Mouse (Mus musculus) G1E (cell line): ENCODE data around the gene Mfsd5.

ENCODE experiments used
- CTCF ChIP-seq: IDR thresholded peaks from 2 replicates; pipeline ENCODE4 v1.5.1; 2012; ENCODE audit warnings: low read depth, low read length, inconsistent platforms, mixed read lengths
- GATA1 ChIP-seq: IDR thresholded peaks from 2 replicates; pipeline ENCODE4 v1.6.1; 2012; ENCODE audit warnings: borderline replicate concordance, low read length, inconsistent platforms, mixed read lengths
- POLR2AphosphoS5 ChIP-seq: IDR thresholded peaks from 2 replicates; pipeline ENCODE4 v1.6.1; 2012; ENCODE audit warnings: low read depth, low read length, inconsistent platforms; ENCODE audit not compliant: insufficient replicate concordance
- TAL1 ChIP-seq: conservative IDR thresholded peaks from 2 replicates; pipeline ENCODE4 v1.6.1; 2012; ENCODE audit warnings: low read depth, low read length, inconsistent platforms, mixed read lengths

DNA sequence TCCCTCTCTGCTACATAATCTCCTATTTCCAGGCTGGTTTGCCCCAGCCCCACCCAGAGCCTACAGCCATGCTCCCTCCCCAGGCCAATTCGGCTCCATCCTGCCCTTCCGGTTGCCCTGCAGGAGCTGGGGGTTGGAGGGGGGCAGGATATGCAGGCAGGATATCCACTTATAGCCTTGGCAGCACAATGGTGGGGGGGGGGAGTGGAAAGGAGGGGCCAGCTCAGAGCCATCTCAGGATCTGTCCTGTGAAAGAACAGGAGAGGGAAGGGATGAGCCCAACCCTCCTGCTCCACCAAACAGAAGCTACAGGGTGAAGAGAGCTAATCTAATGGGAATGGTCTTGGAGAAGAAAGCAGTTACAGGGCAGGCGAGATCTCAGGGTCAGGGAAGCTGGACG lies 38.6 kb upstream of the Mfsd5 start:
- TF ChIP-seq CTCF (no peak), TAL1 (no peak), GATA1 (no peak), POLR2AphosphoS5 (no peak)
